Mouse (Mus musculus) kidney, adult 2 months (tissue): ENCODE results near the gene Camkk2.

ENCODE experiments used
- CTCF ChIP-seq: fragments of 200-500 bp; conservative IDR thresholded peaks from 2 replicates; pipeline ENCODE4 v1.5.1; 2011; ENCODE audit warnings: low read depth, mild to moderate bottlenecking, control low read depth, low read length, moderate library complexity, mixed read lengths; ENCODE audit not compliant: insufficient read depth, insufficient read length
- POLR2A ChIP-seq: fragments of 200-500 bp; IDR thresholded peaks from one replicate; pipeline ENCODE4 v1.6.1; 2011; ENCODE audit warnings: low read depth, low read length, control low read depth

- TF ChIP-seq CTCF (no peak), POLR2A (no peak)
Measured at GRCm38 (mm10) chr5:122736761-122737160, 42.4 kb downstream of the Camkk2 start.
